Mouse (Mus musculus) heart, embryonic 12.5 days (tissue): ENCODE measurements around the gene Xkr7. TPM values are rescaled to one million over a fixed set of nuclear protein-coding genes. Genes with fewer than 3 reads are reported as not detected.

Experiments
- polyA plus RNA-seq: library from polyadenylated mRNA; unstranded; fragments of >200 nt; fragmentation: Nextera tagmentation; extraction: Ambion mirVana; gene quantifications from 2 replicates; pipeline ENCODE4 v1.2.1, GENCODE M21; 2016

Xkr7 gene
- polyA plus RNA-seq, 1 experiment from 2014 or later = not detected

Other genes starting within 250 kb of the Xkr7 start
- gene Bcl2l1, start 200.1 kb upstream of the Xkr7 start, polyA plus RNA-seq = 83.0 and 85.9 TPM in 2 replicates
- 65.6 and 74.1 TPM in 2 replicates for gene Tpx2, start 183.9 kb upstream of the Xkr7 start, polyA plus RNA-seq
- gene Mylk2, start 120.5 kb upstream of the Xkr7 start, polyA plus RNA-seq = 0.05 and 0.12 TPM in 2 replicates
- 0.86 and 1.1 TPM in 2 replicates for gene Foxs1, start 98.6 kb upstream of the Xkr7 start, polyA plus RNA-seq
- 0.10 TPM in 1 of 2 replicates, not detected in the other for gene Dusp15, start 80.2 kb upstream of the Xkr7 start, polyA plus RNA-seq
- gene Ttll9, start 69.4 kb upstream of the Xkr7 start, polyA plus RNA-seq = 0.24 and 0.38 TPM in 2 replicates
- 94.3 and 96.7 TPM in 2 replicates for gene Pdrg1, start 16.4 kb upstream of the Xkr7 start, polyA plus RNA-seq
- 7.9 and 8.7 TPM in 2 replicates for gene Ccm2l, start 34.1 kb downstream of the Xkr7 start, polyA plus RNA-seq
- gene Hck, start 76.6 kb downstream of the Xkr7 start, polyA plus RNA-seq = 1.2 and 1.3 TPM in 2 replicates
- 75.4 and 81.8 TPM in 2 replicates for gene Tm9sf4, start 129.5 kb downstream of the Xkr7 start, polyA plus RNA-seq
- 7.0 TPM in 2 replicates for gene Tspyl3, start 193.6 kb downstream of the Xkr7 start, polyA plus RNA-seq
- 20.2 and 22.1 TPM in 2 replicates for gene Plagl2, start 209.6 kb downstream of the Xkr7 start, polyA plus RNA-seq
- 3.7 and 4.5 TPM in 2 replicates for gene Pofut1, start 209.7 kb downstream of the Xkr7 start, polyA plus RNA-seq